Mouse (Mus musculus) activated CD4-positive, CD25-positive, alpha-beta regulatory T cell, adult 4 months (primary cell): ENCODE measurements around the gene Sh3pxd2a. TPM values are rescaled to one million over a fixed set of nuclear protein-coding genes. Genes with fewer than 3 reads are reported as not detected.
A peak's percentile ranks its signal among the peaks of the same experiment; 100 is the strongest.

Experiments used
- ATAC-seq: one replicate; pipeline ENCODE4 v1.8.0; 2017
- polyA plus RNA-seq, 2 experiments: library from polyadenylated mRNA; unstranded; fragments of 100-300 nt; shearing (Covaris generic); gene quantifications; one replicate each; pipeline ENCODE4 v1.2.1; 2017

Gene Sh3pxd2a
- polyA plus RNA-seq, 2 experiments from 2014 or later, result 0.60 to 0.79 TPM

DNA sequence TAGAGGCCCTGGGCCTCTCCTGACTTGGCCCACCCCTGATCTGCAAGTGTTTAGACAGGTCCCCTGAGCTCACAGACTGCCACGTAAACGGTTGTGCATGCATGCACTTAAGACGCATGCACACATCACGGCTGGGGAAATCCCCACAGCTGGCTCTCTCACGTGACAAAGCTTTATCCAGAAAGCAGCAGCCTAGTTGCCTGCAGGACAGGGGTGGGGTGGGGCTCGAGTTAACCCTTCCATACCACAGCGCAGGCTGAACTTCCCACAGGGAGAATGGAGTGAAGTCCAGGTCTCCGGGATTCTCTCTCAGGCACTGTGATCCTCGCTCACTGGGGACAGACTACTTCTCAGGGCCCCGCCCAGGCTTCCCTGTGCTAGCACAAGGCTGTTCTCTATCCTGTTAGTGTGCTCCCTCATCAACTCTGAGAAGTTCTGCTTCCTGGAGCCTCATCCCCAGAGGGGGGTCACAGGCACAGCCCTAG, 133.4 kb downstream of the Sh3pxd2a start:
- ATAC-seq, result peak; percentile 88

DNA sequence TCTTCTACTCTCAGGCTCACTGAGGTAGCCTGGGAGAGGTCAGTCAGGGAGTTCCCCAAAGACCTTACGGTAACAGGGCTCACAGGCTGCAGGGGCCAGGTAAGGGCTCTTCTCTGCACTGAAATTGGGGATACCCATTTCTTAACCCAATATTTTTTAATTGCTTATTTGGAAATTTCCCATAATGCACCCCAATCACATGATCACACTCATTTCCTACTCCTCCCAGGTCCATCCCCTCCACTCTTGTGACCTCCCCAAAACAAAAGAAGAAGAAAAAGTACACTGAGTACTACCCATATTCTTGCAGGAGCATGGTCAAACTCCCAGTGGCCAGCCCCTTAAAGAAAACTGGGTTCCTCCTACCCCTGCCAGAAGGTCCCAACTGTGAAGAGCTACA, 135.1 kb downstream of the Sh3pxd2a start:
- ATAC-seq, result no peak

DNA sequence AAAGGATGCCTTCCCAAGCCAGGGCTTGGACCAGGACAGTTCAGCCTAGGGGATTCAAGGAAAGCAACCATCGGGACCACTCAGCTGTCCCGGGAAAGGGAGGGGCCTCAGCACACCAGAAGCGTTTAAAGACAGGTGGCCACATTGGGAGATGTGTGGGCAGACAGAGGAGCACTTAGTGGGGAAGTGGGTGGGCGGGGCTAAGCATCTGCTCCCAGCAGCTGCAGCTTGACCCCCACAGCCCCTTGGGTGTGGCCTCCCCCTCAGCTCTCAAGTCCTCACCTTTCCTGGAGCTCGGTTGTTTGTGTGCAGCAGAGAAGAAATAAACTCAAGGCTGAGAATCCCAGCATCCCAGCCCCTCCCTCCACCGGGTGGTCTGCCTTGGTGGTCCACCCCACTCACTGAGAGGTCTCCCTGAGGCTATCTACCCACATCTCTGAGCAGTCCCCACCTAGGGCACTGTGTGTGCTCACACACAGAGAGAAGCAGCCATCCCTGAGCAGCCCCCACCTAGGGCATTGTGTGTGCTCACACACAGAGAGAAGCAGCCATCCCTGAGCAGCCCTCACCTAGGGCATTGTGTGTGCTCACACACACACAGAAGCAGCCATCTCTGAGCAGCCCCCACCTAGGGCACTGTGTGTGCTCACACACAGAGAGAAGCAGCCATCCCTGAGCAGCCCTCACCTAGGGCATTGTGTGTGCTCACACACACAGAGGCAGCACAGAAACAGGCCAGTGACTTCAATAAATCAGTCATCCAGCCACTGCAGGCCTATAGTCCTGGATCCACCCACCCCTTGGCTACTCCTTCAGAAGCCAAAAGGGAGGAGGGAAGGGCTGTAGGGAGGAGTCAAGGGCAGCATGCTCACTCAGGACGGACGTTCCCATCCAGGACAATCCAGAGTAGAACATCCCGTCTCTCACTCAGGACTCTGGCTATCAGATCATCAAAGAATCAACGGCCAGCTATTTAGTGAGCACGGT, 136.0 kb downstream of the Sh3pxd2a start:
- no peak for ATAC-seq

DNA sequence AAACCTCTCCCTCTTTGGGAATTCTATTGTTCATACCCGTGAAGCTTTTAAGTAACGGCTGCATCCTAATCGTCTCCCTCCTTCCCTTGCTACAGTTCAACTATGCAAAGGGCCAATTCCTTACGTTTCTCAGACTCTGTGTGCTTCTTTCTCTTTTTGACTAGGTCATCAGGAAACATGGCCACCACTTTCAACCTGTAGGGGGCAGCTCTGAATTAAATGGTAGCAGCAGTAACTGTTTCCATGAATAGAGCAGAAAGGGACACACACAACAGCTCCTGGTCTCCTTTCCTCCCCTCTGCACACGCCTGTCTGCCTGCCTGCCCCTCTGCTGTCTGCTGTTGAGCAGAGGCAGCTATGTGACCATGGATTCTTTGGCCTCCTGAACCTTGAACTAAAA, 138.3 kb downstream of the Sh3pxd2a start:
- ATAC-seq, result no peak

DNA sequence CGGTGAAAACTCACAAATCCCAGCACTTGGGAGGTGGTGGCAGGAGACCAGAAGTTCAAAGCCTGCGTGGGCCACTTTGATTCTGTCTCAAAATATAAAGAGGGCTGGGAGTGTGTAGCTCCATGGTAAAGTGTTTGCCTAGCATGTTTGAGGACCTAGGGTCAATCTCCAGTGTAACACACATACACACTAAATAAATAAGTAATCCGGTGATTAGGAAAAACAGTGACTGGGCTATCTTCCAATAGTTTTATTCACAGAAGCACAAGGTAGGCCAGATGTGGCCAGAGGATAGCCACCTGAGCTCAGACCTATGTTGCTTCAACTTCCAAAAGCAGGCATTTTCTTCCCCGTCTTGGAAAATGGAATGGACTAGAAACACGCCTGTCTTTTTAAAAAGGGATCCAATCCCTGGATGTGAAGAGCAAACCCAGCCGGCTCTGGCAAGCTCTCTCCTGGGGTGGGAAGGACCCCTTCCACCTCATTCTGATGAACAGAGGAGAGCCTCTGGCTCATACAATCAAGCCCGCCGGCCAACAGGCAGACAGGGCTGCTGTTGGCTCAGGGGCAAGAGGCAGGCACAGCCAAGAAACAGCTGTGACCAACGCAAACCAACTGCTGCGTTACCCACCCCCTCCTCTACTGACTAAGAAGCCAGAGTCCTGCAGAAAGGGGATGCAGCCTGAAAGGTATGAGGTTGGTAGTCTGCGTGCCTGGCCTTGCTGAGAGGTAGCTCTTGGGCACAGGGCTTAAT, 140.9 kb downstream of the Sh3pxd2a start:
- no peak for ATAC-seq

DNA sequence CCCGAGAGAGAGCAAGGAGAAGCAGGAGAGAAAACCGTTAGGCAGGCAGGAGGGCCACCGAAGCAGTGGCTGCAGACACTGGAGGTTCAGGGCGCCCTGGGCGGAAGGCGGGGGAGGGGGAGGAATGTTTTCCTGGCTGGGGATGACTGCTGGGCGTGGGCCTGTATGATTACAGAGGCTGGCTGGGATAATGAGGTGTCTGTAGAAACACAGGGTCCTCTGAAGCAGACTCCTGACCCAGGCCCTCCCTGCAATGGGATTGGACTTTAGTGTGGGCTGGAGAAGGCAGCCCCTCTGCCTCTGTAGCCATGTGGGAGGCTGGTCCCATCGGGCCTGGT, 143.9 kb downstream of the Sh3pxd2a start:
- no peak for ATAC-seq

DNA sequence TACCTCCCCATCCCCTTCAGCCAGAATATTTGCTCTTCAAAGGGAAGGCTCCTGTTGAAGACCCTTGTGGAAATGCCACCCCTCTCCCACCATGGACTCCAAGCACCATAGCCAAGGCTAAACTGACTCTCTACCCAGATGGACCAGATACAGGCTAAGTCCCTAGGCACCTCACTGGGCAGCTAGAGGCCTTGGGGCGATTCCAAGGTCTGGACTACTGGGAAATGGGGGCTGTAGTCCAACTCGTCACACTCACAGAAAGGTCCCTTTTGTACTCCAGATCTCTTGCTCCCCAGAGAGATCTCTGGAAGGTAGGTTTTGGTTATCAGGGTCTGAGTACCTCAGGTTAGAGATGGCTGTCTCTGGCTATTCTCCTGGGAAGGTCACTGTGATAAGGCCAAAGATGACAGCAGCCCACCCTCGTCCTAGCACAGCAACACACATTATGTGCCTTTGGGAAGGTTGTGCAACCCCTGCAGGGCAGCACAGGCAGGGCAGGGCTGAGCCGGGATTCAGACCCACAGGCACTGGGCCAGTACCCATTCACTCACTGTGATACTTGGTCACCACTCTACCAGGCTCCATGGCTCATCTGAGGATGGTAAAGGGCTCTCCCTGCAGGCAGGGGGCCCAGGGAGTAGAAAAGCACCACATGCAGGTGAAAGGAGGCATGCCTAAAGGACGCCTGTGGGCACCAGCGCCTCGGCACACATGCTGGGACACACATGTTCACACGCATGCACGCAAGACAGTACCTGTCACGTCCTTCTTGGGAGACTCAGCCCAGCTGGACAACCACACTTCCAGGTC, 144.5 kb downstream of the Sh3pxd2a start:
- ATAC-seq, result no peak

DNA sequence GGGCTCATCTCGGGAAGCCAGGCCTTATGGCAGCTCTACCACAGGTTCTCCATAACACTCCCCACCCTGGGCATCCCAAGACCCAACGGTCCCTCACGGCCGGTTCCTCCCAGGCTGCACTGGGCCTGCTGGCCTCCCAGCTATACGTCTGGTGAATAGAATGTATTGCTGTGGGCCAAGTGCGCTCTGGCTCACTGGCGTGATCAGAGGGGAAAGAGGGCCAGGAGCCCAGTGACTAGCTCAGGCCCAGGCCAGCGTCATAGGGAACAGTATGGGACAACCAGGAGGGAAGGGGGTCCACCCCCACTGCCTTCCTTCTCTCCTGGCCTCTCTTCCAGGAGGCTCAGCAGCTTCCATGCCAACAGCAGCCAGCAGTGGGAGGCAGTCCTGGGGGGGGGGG, 145.1 kb downstream of the Sh3pxd2a start:
- ATAC-seq, result no peak

DNA sequence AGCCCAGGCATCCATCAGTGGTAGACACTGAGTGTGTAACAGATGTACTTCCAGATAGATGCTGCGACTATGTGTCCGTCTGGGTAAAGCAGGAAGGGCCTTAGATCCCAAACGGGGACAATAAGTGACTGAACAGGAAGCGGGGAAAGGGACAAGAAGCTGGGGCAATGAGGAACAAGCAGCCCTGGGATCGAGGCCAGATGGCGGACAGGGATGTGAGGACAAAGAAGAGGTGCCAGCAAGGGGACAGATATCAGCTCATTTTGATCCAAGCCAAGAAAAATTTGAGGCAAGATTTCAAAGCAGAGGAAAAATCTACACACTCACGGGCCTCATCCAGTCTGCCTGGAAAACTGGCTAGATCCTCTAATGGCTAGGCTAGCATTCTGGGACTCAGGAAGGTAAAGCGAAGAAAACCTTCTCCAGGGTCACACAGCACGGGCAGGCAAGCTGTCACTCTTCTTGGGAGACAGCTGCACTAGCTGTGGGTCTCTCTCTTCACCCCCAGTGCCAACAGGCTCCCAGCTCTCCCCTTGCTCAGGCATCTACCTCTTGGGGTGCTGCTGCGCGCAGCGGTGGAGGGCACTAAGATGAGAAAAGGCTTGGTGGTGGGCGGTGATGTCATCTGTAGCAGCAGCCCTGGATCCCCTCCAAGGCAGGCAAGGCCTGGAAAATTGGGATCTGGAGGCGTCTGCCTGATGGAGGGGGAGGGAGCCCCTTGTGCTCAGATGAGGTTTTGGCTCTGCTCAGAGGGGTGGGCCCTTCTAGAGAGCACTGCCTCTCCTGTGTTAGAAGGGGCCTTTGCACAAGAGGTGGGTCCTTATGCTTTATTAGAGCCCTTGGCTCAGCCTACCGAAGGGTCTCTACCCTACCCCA, 146.9 kb downstream of the Sh3pxd2a start:
- ATAC-seq, result no peak

DNA sequence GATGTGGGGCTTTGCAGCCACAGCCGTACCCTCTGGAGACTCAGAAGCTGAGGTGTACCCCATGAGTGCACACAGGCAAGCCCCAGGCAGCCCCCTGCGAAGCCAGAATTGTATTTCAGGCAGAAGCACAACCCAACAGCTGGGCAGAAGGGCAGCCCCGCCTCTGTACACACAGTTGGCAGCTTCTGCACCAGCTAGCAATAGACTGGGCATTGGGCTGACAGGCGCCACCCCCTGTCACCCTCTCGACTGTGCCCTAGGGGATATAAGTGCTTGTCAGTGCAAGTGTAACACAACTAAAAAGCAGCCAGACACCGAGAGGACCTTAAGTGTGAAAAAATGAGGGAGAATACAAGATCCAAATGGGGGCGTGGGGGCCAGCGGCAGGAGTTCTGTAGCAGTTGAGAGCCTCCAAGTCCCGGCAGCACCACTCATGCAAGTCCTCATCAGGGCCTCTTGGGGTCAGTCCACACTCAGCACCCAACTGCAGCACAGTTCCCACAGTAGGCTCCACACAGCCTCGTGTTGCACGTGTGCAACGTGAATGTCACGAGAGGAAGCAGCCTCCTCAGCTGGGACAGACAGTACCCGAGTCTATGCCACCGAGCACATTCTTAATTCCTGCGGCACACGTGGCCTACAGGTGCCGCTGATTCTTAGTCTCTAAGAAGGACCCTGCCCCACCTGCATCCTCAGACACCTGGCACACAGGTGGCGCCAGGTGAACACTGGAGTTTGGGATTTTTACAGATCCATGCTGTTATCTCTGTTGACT, 147.7 kb downstream of the Sh3pxd2a start:
- no peak for ATAC-seq

DNA sequence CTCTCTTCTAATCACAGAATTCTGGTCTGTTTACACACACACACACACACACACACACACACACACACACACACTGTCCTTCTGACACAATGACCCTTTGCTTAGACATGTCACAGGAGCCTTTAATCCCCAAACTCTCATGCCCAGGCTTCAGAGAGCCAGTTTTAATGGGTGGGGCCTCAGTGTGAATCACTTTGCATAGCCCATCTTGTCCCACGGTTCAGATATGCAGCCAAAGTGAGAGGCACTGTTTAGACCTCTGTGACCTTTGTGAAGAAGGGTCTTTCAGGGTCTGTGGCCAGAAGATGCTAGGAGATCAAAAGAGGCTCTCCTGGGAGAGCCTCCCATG, 148.3 kb downstream of the Sh3pxd2a start:
- ATAC-seq, result no peak

DNA sequence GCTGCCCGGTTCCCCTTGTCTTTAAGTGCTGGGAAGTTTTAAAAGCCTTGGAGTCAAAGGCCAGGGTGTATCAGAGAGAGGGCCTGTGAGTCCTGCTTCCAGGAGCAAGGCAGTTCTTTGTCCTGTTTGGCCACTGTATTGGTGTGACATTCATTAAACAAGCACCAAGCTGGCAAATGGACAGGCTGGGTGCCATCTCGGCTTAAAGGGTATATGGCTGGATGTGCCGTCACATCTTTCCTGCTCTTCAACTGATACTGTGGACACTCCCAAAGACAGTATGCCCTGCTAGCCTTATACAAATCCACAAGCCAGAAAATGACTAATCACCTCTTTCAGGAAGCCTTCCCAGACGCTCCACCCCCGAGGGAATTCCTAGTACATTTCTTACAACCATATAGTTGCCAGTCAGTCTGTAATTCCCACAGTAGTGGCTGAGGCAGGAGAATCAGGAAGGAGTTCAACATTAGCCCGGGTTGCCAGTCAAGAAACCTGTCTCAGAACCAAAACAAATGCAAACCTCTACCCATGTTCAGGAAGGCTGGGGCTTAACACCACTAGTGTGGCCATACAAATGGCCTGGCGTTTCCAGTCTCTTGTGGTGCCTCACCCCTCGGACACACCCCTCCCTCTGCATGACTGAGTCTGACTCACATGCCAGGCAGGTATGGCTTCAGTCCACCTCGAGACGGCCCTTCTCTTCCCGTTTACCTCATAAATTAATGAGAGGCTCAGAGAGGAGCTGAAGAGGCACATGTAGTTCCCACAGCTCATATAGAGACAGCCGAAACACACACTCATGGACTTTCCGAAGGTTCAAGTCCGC, 148.9 kb downstream of the Sh3pxd2a start:
- ATAC-seq, result no peak

DNA sequence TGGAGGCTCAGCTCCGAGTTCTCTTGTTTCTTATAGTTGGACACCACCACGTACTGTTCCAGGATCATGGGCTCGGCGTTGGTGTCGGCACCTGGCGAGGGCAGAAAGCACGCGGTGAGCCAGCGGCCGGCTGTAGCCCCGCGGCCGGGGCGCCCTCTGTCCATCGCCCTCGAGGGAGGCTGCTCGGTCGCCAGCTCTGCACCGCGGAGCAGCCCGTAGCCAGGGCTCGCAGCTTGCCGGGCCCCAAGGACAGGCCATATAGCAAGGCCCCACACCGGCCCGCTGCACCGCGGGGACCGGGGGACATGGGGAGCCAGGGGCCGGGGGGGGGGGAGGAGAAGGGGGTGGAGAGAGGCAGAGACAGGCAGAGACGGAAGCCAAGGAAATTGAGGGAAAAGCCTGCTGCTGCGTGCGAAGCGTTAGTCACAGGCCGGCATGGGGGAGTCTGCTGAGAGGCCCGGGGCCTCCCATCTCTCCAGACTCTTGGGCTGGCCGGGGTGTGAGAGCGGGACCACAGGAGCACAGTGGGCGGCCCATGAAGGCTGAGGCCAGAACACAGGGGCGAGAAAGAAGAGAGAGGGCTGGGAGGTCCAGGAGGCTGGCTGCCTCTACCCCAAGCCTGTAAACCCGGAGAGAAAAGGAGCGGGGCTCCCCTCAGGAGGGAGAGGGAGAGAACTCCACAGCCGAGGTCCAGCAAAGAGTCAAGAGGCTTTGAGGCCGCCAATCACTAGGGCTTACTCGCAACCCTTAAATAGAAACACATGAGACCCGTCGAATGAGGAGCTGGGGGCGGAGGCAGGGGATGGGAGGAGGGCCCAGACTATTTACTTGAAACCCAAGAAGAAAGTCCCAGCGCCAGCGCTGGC, 149.9 kb downstream of the Sh3pxd2a start:
- no peak for ATAC-seq

DNA sequence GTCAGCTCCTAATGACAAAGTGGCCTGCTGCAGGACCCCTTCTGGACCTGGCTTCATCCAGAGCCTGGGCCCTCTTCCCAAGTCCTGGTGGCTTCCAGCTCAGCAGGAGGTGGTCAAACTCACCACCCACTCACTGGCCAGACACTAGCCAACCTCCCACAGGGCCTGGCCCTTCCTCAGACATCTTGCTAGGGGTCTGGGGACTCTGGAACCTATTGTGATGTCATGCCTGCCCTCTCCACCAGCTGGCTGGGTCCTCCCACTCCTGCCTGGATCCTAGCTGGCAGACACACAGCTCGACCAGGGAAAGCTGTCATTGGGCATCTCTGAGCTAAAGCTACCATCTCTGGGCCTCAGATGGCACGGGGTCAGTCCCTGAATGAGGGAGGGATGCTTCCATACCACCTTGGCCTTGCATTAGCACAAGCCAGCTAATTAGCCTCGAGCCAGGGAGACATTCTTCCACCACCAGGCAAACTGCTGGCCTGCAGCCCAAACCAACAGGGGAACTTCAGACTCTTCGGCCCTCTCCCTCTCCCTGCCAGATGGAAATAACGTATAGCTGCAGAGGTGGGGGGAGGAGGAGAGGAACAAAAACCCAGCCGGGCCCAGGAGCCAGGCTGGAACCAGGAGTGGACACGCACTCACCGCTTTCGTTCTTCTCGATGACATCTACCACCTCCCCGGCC, 150.7 kb downstream of the Sh3pxd2a start:
- no peak for ATAC-seq

DNA sequence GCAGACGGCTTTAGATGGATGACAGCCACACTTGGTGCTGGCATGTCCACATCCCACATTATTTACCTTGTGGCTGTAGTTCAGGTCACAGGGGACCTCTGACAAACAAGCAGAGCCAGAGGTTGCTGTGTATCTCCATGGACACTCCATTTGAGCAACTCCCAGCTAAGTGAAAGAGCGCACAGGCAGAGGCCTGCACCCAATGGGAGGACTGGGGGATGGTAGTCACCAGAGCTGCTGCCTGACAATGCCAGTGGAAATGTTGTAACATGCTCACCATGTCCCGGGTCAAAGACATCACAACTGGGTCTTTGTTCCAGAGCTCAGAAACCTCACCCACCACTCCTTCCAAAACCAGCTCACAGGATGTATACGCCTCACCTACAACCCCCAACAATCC, 153.0 kb downstream of the Sh3pxd2a start:
- no peak for ATAC-seq

DNA sequence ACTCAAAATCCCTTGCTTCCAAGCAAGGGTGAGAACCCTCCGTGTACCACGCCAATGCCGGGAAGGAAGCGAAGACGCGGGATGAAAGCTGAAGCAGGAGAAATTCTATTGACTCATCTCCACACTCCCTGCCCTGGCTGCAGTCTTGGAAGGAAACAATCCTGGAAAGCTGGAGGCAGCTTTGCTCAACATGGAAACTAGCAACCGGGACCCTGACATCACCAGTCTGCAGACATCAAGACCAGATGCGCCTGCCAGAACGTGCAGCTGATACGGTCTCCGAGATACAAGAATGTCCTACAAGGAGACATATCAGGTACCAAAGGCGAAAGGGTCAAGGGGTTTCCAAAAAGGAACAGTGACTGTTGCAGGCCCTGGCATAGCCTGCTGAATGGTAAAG, 154.4 kb downstream of the Sh3pxd2a start:
- no peak for ATAC-seq

DNA sequence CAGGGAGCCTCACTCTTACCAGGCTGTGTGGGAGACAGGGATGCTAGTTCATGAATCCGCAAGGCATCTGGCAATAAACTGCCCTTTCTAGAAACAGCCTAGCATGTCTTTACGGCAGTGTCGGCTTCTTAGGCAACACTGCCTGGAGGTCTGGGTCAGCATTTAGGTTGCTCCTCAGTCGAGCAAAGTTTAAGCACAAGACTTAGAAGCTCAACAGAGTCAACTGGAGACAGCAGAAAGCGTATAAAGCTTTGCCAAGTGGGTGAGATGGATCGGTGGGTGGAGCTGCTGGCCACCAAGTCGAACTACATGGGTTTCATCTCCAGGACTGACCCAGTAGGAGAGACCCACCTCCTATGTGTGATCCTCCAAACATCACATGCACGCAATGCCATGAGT, 157.3 kb downstream of the Sh3pxd2a start:
- no peak for ATAC-seq

DNA sequence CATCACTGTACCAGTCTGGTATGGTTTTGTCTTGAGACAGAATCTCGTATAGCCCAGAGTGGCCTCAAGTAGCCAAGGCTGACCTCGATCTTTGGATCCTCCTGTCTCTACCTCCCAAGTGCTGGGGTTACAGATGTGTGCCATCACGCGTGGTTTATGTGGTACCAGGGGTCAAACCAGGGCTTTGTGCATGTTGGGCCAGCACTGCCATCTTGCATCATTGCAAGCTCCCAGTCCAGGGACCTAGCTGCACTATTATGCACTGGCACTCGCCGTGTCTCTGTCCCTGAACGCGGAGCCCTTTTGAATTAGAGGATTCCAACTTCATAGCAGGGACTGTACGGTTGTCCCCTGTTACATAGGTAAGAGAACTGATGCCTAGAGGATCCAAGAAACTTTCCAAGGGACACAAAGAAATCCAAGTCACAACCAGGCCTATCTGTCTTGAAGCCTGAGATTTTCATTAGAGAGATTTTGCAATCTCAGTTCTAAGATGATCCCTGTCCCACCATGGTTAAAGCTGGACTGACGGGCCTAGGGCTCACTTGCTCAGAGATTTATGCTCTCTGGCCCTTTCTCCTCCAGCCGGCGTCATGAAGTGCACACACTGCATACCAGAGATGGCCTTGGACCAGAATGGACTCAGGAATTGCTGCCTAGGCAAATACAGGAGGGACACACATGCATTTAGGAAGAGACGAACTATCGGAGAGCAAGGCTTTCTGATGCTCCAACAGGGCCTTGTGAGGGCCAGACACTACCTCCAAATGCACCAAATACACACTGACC, 157.9 kb downstream of the Sh3pxd2a start:
- no peak for ATAC-seq
